Mouse (Mus musculus): Measurements from ENCODE around the gene Stil. TPM values are rescaled to one million over a fixed set of nuclear protein-coding genes. Genes with fewer than 3 reads are reported as not detected.

Stil gene
- 1.1 TPM for polyA plus RNA-seq (2017; shearing (Covaris generic))

DNA sequence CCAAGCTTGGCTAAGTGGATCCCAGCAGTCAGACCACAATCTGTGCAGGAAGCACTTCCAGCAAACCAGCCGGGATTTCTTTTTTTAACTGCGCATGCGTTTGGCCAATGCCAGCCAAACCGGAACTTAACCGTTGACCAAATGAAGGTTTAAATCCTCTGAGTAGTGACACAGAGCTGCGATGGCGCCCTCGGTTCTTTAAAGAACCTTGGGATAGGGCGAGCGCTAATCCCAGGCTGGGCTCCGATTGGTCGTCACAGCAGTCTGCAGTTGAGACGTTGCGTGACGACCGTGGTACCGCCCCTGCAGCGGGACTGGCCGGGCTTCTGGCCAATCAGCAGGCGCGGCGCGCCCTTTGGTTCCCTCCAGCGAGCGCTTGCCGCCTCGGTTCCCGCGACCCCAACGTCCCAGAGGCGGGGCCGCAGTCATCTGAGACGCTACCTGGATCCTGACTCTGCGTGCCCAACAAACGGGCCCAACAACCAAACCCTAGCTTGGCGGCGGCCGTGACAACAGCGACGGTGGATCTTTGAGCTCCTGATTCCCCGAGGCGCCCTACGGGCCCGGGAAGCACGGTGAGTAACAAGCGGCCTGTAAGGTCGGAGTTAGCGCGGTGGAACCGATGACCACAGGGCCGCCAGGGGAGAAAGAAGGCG lies at the start of gene Stil:
Gene Stil, plus strand, starts transcription at position 387 of the 656 bp plus-strand sequence.

DNA sequence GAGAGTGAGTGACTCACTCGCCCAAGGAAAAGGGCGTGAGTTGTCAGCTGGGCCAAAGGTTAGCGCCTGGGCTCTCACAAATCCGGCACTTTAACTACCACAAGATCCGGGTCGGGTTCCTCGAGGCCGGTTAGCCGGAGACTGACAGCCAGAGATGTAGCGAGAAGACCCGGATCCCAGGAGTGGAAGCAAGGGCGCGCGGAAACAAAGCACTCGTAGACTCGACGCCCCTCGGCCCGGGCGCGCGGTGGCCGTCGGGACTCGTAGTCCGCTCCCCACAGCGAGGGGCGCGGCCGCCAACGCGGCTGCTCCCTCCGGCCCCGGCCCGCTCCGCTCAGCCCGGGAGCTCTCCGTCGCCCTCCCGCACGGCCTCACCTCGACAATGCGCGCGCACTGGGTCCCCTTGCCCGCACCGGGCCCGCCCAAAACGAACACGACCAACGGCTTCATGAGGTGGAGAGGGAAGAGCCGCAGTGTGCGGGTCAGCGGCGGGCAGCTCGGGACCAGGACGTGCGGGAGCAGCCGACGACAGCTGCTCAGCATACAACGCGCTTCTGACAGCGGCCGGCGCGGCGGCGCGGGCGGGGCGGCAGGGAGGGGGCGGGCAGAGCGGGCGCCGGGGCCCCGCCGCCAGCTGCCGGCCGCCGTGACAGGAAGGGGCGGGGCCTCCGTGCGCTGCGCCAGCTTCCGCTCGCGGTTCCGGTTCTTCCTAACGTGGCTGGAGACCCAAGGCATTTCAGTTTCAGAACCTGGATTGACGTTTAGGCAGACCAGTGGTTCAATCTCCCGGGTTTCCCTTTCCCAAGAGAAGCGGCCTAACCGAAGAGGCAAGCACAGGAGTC lies 13.1 kb upstream of the Stil start, which contains the start of gene Cmpk1:
Gene Cmpk1, minus strand, starts transcription at position 651 of the 842 bp plus-strand sequence.

DNA sequence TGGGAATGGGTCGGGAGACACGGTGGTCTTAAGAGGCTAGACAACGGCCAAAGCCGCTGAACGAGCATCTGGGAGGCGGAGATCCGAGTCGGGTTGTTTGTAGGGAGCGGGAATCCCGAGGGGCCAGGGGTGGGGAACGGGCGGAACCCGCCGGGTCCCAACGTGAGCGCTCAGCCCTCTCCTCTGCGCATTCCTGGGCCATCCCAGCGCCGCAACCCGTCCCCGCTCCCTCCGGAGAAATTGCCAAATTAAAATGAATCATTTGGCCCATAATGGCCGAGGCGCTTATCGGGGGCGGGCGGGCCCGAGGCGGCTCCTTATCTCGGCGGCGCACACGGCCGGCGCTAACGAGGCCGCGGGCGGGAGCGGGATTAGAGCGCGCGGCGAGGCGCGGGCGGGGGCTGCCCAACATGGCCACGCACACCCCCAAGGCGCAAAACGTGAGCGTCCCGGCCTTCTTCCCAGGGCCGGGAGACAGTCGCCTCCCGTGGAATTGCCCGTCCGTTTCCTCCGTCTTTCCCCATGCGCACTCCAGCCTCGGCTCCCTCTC lies 56.5 kb downstream of the Stil start, which contains the start of gene Tal1:
Gene Tal1, plus strand, starts transcription at position 56 of the 550 bp plus-strand sequence.

DNA sequence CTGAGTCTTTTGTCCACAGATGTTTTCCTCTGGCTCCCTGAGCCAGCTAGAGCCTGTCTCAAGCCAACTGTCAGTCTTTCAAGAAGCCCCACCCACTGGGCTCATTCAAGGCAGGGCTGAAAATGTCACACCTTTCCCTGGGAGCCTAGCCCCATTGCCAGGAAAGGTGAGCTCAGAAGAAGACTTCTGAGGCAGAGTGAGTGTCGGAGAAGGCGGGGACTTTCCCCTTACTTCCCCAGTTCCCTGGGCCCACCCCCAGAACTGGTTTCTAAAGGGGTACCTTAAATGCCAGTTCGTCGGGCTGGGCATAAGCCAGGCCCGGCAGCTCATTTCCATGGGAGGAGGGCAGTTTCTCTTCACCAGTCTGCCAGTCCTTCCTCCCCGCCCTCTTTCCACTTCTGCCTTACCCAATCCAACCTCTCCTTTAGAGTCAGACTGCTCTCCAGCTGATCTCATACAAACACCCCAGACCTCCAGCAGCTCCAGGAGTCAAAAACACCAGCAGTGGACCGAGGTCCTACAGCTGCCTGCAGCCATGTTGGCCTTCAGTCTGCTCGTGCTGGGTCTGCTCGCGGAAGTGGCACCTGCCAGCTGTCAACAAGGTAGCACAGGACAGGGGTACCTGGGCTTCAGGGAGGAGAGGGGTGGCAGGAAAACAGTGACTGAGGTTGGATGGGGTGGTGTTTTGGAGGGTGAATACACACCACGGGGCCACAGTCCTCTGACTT lies 88.8 kb downstream of the Stil start, which contains the start of gene Pdzk1ip1:
Gene Pdzk1ip1, plus strand, starts transcription at position 98 of the 728 bp plus-strand sequence.

Other genes with a start within 250 kb of the Stil start
- gene Gm12830, start 178.4 kb upstream of the Stil start, polyA plus RNA-seq (2017; shearing (Covaris generic)), result not detected
- 1.1 TPM for gene Foxd2, start 91.3 kb upstream of the Stil start, polyA plus RNA-seq (2017; shearing (Covaris generic))
- not detected for gene Foxe3, start 74.1 kb upstream of the Stil start, polyA plus RNA-seq (2017; shearing (Covaris generic))
- gene Cmpk1, start 12.9 kb upstream of the Stil start, polyA plus RNA-seq (2017; shearing (Covaris generic)), result 83.8 TPM
- gene Tal1, start 56.3 kb downstream of the Stil start, polyA plus RNA-seq (2017; shearing (Covaris generic)), result not detected
- gene Pdzk1ip1, start 88.5 kb downstream of the Stil start, polyA plus RNA-seq (2017; shearing (Covaris generic)), result 11.6 TPM
- gene Cyp4x1, start 134.1 kb downstream of the Stil start, polyA plus RNA-seq (2017; shearing (Covaris generic)), result 0.16 TPM
- gene Cyp4a29, start 241.9 kb downstream of the Stil start, polyA plus RNA-seq (2017; shearing (Covaris generic)), result not detected

Data from CD4-positive, CD25-positive, alpha-beta regulatory T cell (primary cell).